Mouse (Mus musculus) heart, adult 11 months (tissue): ENCODE results near the gene Lrrc8c.
A peak's percentile ranks its signal among the peaks of the same experiment; 100 is the strongest.
"Not testable (repeated sequence)": the region's sequence is repeated elsewhere in the genome, so short reads cannot be mapped to it uniquely, and the experiment has no call there.

Source experiments
- DNase-seq: peaks from one replicate; pipeline ENCODE4 v3.0.0; 2022

Lrrc8c gene

DNA sequence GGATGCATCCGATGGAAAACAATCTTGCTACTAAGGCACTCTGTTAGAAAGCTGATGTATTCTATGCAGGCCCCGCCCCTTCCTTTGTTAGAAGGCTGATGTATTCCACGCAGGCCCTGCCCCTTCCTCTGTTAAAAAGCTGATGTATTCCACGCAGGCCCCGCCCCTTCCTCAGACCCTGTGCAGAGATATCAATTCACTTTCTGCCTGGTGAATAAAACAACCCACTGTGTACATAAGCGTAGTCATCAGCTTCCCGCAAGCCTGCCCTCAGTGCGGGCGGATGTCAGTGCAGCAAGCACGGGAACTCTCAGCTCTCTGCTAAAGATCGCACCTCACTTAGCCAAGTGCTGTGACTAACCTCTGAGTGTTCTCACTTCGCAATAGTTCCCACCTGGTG, 90.5 kb downstream of the Lrrc8c start:
- DNase-seq = no peak

- no peak for DNase-seq
Measured at GRCm38 (mm10) chr5:105613002-105613401, 93.8 kb downstream of the Lrrc8c start.

- no peak for DNase-seq
Measured at GRCm38 (mm10) chr5:105614000-105614399, 94.8 kb downstream of the Lrrc8c start.

DNA sequence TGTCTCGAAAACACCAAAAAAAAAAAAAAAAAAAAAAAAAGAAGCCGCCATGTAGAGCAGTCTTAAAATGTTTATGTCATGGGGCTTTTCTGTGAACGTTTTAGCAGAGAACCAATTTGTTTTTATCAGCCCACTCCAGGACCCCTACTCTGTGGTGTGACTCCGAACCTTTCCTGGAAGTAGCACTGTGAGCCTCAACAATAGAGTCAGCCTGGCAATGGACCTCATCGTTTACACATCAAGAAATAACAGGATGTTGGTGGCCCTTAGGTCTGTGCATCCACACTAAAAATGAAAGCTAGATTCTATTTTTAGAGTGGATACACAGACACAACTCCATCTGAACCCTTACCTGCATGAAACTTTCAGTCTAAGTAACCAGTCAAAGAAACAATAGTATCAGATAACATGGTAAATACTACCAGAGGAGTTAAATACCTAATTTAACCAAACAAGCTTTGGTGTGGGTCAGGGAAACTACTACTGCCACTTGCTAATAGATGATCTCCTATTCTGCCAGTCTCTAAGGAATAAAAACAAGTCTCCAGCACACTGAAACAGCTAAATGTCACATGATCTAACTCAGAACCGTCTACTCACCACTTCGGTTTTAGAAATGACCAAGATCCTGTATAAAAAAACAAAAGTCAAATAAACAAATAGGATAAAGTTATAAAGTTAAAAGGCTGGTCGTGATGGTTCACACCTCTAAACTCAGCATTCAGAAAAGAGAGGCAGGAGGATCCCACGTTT, 95.7 kb downstream of the Lrrc8c start:
- no peak for DNase-seq

DNA sequence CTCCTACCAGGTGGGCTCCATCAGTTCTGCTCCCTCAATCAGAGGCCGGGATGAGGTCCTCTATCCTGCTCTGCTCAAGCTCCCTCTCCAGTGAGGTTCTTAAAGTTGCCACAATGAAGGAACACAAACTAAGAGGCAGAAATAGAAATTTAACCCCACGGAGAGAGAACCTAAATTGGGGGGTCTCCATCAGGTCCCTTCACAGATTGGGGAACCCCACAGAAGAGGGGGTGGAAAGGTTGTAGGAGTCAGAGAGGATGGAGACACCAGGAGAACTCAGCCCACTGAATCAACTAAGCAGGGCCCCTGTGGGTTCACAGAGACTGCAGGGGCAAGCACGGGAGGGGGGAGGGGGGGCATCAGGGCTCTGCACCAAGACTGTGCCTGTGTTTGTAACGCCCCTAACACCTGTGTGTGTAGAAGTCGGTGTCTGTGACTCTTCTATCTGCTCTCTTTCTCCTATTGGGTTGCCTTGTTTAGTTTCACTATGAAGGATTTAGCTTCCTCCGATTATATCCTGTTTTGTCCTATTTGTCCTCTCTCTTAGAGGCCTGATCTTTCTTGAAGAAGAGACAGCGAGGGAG, 96.8 kb downstream of the Lrrc8c start:
- no peak for DNase-seq

- peak; percentile 92 for DNase-seq
Measured at GRCm38 (mm10) chr5:105616538-105616937, 97.3 kb downstream of the Lrrc8c start.

DNA sequence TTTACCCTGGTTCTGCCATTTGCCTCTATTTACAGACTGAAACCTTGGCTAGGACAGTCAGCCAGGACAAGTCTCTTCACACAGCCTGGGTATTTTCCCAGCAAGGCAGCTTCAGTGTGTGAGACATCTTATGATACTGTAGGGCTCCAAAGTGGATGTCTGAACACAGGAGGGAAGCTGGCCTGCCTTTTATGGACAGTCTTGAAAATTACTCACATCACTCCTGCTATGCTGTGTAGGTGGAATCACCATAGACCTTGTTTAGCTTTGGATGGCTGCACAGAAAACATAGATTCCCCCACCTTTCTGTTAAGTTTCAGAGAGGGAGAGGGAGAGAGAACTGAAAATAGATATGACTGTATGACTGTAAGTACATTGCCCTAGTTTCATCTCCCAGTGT, 99.3 kb downstream of the Lrrc8c start:
- no peak for DNase-seq

DNA sequence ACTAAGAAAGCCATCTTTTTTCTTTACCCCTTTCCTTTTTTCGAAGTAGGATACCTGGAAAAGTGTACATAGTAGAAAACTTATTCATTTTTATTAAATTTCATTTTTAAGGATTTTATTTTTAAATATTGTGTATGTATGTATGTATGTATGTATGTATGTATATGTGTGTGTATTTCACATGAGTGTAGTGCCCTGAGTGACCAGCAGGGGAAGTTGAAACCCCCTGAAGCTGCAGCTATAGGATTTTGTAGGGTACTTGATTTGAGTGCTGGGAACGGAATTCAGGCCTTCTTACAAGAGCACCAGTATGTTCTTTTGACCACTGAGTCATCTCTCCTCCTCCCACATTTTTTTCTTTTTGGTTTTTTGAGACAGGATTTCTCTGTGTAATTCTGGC, 100.5 kb downstream of the Lrrc8c start:
- no peak for DNase-seq

- DNase-seq = peak; percentile 98
Measured at GRCm38 (mm10) chr5:105620505-105621116, 101.4 kb downstream of the Lrrc8c start.

DNA sequence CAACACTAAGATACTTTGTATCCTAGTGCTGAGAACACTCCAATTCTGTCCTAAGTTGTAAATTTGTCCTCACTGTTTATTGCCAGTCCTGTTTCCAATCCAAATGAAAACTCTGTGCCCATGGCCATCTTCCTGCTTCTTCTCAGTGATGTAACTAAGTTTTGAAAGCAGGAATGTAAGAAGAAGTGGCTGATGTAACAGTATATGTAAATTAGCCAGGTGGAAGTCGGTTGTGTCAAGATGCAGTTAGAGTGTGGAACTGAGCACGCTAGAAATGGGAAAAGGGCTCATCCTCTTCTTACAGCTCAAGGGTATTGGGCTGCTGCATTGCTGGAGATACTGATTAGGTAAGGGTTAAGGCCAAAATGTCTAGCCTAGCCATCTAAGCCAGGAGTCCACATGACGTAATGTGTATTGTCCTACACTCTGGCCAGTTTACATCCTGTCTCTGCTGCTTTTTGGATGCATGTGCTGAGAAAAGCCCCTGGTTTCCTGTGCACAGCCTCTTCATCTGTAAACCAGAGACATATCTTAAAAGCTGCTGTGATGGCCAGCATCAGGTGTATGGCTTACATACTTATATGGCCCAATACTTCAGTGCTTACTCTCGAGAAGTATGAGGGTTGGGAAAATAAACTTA, 104.0 kb downstream of the Lrrc8c start:
- peak; percentile 93 for DNase-seq

DNA sequence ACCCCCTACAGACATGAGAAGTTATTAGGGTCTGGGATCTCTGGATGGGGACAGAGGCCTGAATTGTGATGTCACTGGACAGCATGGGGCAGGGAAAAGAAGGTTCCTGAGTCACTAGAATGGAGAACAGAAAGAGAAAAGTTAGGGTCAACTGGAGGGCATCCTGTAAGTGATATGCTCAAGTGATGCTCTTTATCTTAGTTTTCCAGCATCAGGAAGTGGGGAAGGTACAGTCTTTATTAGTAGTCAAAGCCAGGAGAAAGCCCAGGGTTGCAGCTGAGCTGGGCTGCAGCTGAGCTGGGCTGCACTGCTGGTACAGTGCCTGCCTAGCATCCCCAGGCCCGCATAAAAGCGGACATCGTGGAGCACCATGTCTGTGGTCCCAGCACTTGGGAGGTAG, 105.1 kb downstream of the Lrrc8c start:
- DNase-seq = no peak

GRCm38 (mm10) chr5:105625504-105626150, 106.4 kb downstream of the Lrrc8c start:
- DNase-seq = peak; percentile 95

- DNase-seq = no peak
Measured at GRCm38 (mm10) chr5:105626355-105626754, 107.2 kb downstream of the Lrrc8c start.

DNA sequence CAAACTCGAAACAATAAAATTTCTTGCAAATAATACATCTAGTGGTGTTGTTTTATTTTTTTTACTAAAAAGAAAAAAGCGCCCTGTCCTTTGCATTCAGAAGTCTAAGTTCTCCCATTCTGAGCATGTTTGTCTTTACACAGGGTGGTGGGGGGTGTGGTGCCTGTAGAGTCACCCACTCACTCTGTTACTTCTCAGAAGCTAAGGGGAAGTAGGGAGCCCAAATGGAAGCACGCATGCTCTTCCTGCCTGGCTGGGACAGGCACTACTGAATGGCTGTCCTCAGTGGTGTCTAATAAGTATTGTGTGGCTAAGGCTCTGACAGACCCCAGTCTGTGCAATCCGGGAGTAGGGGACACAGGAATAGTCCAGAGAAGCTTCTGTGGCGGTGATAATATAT, 107.9 kb downstream of the Lrrc8c start:
- DNase-seq = no peak

DNA sequence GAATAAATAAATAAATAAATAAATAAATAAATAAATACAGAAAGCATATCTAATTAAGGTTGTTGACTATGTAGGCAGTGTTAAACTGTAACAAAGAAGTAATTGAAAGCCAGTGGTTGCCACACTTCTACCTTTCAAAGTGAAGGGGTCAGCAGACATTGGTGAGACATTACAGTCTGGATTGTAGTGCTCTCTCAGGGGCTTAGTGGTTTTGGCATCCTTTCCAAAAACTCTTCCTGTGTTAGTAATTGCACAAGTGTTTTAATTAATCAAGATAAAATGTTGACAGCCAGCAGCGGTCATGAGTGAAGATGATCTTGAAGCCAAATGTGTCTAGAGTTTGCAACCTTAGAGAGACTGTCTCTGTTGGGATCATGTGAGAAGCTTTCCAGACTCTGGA, 110.8 kb downstream of the Lrrc8c start:
- DNase-seq = no peak

DNA sequence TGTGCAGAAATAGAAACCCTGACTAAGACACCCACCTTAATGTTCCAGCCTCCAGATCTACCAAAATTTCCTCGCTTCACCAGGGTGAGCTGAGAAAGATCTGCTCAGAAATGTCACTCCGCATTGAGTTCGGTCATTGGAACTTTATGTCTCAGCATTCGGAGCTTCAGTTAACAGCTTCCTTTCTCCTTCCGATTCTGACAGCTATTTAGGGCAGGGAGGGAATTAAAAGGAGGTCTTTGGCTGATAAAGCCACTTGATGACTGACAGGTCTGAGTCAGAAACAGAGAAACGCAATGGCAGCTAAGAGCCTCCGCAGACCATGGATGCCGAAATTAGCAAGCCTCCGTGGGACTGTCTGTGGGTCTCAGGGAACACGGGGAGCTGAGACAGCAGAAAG, 112.9 kb downstream of the Lrrc8c start:
- no peak for DNase-seq

- DNase-seq = no peak
Measured at GRCm38 (mm10) chr5:105635576-105635975, 116.4 kb downstream of the Lrrc8c start.

DNA sequence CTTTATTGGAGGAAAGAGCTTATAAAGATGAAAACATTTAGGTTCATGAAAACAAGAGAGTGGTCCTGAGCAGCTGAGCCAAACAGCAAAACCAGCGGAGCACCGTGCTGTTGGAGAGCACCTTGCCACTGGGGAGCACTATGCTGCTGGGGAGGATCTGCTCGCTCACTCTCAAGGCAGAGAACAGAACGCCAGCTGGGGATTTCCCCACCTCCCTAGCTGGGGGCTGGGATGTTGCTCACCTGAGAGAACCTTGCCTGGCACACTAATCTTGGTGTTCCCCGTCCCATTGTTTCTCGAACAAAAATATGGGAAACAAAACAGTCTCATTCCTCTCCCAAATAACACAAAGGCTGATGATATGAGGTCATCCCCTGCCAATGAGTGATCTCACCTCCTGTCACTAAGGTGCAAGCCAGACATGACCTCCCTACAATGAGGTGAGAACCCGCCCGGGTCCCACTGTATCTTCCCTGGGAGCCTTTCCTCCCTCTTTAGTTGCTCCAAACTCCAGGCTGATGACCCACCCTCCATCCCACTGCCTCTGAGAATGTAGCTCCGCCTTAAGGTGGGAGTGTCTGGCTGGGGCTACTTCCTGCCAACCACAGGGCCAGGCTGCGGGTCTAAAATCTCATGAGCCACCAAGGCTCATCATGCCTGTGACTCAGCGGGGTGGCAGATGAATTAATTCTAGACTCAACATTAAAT, 117.5 kb downstream of the Lrrc8c start:
- peak; percentile 97 for DNase-seq

DNA sequence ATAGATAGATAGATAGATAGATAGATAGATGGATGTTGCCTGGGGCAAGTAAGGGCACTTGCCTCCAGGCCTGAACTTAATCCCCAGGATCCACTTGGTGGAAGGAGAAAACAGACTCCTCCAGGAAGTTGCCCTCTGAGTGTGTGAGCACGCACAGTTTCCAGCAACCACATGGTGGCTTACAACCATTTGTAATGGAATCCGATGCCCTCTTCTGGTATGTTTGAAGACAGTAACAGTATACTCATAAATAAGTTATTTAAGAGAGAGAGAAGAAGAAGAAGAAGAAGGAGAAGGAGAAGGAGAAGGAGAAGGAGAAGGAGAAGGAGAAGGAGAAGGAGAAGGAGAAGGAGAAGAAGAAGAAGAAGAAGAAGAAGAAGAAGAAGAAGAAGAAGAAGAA, 119.1 kb downstream of the Lrrc8c start:
- DNase-seq = not testable (repeated sequence)

DNA sequence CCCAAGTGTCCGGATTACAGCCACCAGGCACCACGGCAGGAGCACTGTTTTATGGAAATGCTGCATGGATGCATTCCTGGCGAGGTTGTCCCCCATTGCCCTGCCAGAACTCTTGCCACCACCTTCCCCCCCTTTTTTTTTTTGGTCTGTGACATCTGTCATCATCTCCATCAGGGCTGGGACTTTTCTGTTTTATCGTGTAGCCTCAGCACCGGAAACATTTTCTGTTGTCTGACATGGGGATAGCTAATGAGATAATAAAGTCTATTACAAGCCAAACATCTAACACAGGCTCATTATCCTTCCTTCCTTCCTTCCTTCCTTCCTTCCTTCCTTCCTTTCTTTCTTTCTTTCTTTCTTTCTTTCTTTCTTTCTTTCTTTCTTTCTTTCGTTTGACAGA, 119.7 kb downstream of the Lrrc8c start:
- DNase-seq = no peak

GRCm38 (mm10) chr5:105639363-105639762, 120.2 kb downstream of the Lrrc8c start:
- DNase-seq = no peak

DNA sequence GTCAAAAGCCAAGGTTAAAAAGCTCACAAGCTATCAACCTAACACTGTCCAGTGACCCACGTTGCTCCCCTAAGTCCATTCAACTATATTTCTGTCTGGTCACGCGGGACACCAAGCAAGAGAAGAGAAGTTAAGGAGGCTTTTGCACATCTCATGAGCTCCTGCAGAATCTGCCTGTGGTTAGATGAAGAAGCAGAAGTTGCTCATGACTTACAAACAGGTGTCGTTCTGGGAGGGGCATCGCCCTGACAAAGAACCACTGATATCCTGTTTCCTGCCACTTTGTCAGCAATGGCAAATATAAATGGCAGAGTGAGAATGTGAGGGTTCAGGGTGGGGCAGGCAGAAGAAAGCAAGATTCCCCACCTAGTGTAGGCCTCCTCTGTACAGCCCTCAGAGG, 123.3 kb downstream of the Lrrc8c start:
- no peak for DNase-seq

GRCm38 (mm10) chr5:105643276-105643675, 124.1 kb downstream of the Lrrc8c start:
- no peak for DNase-seq
